Mouse (Mus musculus) cortical plate, adult 2 months (tissue): ENCODE measurements around the gene Serinc4.

Experiments
- CTCF ChIP-seq: fragments of 200-500 bp; IDR thresholded peaks from 2 replicates; pipeline ENCODE4 v1.5.1; 2011; ENCODE audit warnings: mild to moderate bottlenecking, control low read depth, low read length; ENCODE audit not compliant: insufficient read depth; ENCODE audit errors: extremely low read depth
- POLR2A ChIP-seq: fragments of 200-500 bp; IDR thresholded peaks from 2 replicates; pipeline ENCODE4 v1.6.1; 2011; ENCODE audit warnings: mild to moderate bottlenecking, low read length, control low read depth; ENCODE audit not compliant: insufficient read depth; ENCODE audit errors: extremely low read depth

DNA sequence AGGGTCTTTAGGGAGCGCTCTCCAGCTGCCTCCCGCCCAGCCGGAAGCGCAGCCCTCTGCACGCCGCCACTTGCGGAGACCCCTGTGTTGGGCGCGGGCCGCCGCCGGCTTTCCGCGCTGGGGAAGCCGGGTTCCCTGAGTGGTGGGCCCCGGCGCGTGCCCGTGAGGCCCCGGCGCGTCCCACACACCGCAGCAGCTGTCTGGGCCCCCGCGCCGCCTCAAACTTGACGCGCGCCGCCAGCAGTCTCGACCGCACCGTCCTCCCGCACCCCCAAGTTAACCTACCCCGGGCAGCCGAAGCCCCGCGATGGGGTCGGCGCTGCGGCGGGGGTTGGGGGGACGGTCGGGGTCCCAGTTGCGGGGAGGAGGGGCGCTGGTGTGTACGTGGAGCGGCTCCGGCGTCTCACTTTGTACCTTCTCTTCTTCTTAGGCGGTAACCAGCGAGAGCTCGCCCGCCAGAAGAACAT lies 7.0 kb downstream of the Serinc4 start:
- TF ChIP-seq POLR2A (no peak), CTCF (no peak)
